Mouse (Mus musculus): ENCODE results near the gene Tbc1d14. TPM values are rescaled to one million over a fixed set of nuclear protein-coding genes. Genes with fewer than 3 reads are reported as not detected.
A peak's percentile ranks its signal among the peaks of the same experiment; 100 is the strongest.

The Tbc1d14 gene
- polyA plus RNA-seq, 1 experiment, result not detected

DNA sequence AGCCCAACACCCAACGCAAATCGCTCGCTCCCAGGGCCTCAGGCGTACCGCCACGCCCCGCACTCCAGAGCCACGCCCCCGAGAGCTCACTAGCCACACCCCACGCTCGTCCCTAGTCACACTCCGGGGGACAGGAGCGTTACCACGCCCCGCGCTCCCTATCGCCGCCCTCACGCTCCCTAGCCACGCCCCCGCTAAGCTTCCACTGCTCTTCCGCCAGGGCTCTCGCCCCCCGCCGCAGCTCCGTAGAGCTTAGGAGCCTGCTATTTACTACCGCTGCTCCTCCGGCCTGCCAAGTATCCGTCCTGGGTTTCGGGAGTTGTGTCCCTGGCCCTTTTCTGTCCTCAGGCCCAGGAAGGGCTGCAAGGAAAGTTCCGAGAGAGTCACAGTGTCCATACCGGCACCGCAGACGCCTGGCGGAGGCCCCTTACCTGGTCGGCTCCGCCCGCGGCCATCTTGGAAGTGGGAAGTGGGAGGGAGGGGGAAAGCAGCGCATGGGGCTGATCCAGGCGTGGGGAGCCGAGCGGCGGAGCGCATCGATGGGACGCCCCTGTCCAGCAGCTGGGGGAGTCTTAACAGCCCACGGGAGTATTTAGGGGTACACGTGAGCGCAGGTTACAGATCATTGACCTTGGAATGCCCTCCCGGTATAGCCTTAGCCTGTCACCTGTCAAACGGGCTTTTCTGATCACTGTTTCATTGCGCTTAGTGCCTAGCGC lies 11.0 kb downstream of the Tbc1d14 start:
- WGBS, result under 1% methylated on average over 54 of the region's 54 CpGs
- Histone ChIP-seq H3K27ac (ENCODE audit: insufficient read depth, low read depth, low read length) (peak overlapping the region; percentile 92), H3K4me3 (ENCODE audit: insufficient read depth, low read depth, low read length) (peak overlapping the region; percentile 92), H3K4me1 (ENCODE audit: control insufficient read depth, insufficient read depth, low read length) (peaks cover 14% of the 10 kb centered on the region)
- TF ChIP-seq CTCF (IDR thresholded peaks at IDR 0.05; ENCODE audit: insufficient read depth, low read depth, low read length) (no peak), POLR2A (IDR thresholded peaks at IDR 0.05; ENCODE audit: insufficient read depth, low read depth, low read length) (peak; percentile 59)

- TF ChIP-seq POLR2A (IDR thresholded peaks at IDR 0.05; ENCODE audit: insufficient read depth, low read depth, low read length) (no peak), CTCF (IDR thresholded peaks at IDR 0.05; ENCODE audit: insufficient read depth, low read depth, low read length) (no peak)
- peaks cover 14% of the 10 kb centered on the region for H3K4me1 ChIP-seq (ENCODE audit: control insufficient read depth, insufficient read depth, low read length)
- no peak overlapping the region; the same call in 1 of the 2 replicates for H3K27ac ChIP-seq (ENCODE audit: insufficient read depth, low read depth, low read length)
- WGBS, result 2% methylated on average over 40 of the region's 40 CpGs
- peak overlapping the region; percentile 92 for H3K4me3 ChIP-seq (ENCODE audit: insufficient read depth, low read depth, low read length)
Observed at GRCm38 (mm10) chr5:36581259-36581923, 11.7 kb downstream of the Tbc1d14 start.

DNA sequence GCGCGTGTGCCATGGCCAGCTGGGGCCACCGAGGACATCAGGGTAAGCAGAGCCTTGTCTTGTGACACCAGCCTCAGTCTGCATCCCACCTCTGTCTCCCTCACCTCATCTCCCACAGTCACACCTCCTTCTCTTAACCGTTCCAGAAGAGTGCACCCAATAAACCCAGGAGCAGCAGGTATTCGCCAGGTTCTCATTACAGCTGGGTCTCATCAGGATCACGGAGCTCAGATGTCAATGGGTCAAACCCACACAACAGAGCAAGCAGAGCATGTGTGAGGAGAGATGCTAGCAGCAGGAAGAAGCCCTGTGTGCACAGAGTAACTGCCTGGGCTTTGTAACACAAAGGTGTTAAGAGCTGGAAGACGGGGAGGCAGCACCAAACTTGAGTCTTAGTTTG lies 13.1 kb downstream of the Tbc1d14 start:
- 78% methylated on average over 7 of the region's 7 CpGs for WGBS
- peaks cover 19% of the 10 kb centered on the region for H3K4me1 ChIP-seq (ENCODE audit: control insufficient read depth, insufficient read depth, low read length)
- H3K27ac ChIP-seq (ENCODE audit: insufficient read depth, low read depth, low read length), result no peak overlapping the region
- TF ChIP-seq CTCF (IDR thresholded peaks at IDR 0.05; ENCODE audit: insufficient read depth, low read depth, low read length) (no peak), POLR2A (IDR thresholded peaks at IDR 0.05; ENCODE audit: insufficient read depth, low read depth, low read length) (no peak)
- no peak overlapping the region for H3K4me3 ChIP-seq (ENCODE audit: insufficient read depth, low read depth, low read length)

DNA sequence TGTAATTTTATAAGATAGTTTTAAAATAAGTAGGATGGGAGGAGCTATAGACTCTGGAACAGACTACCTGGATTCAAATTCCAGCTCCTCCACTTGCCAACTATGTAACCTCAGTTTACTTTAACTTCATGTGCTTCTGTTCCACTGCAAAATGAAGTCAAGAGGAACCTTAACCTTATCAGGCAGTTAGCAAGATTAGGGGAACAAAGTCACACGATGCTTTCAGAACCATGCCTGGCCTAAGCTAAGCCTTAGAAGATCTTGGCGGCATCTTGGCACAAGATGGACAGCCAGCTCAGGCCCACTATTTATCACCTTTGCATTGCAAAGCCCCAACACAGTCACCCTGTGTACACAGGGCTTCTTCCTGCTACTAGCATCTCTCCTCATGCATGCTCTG lies 14.1 kb downstream of the Tbc1d14 start:
- Histone ChIP-seq H3K4me3 (ENCODE audit: insufficient read depth, low read depth, low read length) (no peak overlapping the region), H3K27ac (ENCODE audit: insufficient read depth, low read depth, low read length) (no peak overlapping the region), H3K4me1 (ENCODE audit: control insufficient read depth, insufficient read depth, low read length) (peaks cover 25% of the 10 kb centered on the region)
- no peak for TF ChIP-seq POLR2A (IDR thresholded peaks at IDR 0.05; ENCODE audit: insufficient read depth, low read depth, low read length)
- 93% methylated on average over 2 of the region's 2 CpGs for WGBS

GRCm38 (mm10) chr5:36576457-36576856 lies 16.6 kb downstream of the Tbc1d14 start:
- Histone ChIP-seq H3K4me1 (ENCODE audit: control insufficient read depth, insufficient read depth, low read length) (peaks cover 29% of the 10 kb centered on the region), H3K27ac (ENCODE audit: insufficient read depth, low read depth, low read length) (no peak overlapping the region), H3K4me3 (ENCODE audit: insufficient read depth, low read depth, low read length) (no peak overlapping the region)
- 91% methylated on average over 3 of the region's 3 CpGs for WGBS
- TF ChIP-seq POLR2A (IDR thresholded peaks at IDR 0.05; ENCODE audit: insufficient read depth, low read depth, low read length), result no peak
- no peak for TF ChIP-seq CTCF (IDR thresholded peaks at IDR 0.05; ENCODE audit: insufficient read depth, low read depth, low read length)

GRCm38 (mm10) chr5:36575745-36576144 lies 17.3 kb downstream of the Tbc1d14 start:
- Histone ChIP-seq H3K4me1 (ENCODE audit: control insufficient read depth, insufficient read depth, low read length) (peaks cover 24% of the 10 kb centered on the region), H3K27ac (ENCODE audit: insufficient read depth, low read depth, low read length) (no peak overlapping the region), H3K4me3 (ENCODE audit: insufficient read depth, low read depth, low read length) (no peak overlapping the region)
- no peak for TF ChIP-seq POLR2A (IDR thresholded peaks at IDR 0.05; ENCODE audit: insufficient read depth, low read depth, low read length)
- 84% methylated on average over 1 of the region's 1 CpGs for WGBS

DNA sequence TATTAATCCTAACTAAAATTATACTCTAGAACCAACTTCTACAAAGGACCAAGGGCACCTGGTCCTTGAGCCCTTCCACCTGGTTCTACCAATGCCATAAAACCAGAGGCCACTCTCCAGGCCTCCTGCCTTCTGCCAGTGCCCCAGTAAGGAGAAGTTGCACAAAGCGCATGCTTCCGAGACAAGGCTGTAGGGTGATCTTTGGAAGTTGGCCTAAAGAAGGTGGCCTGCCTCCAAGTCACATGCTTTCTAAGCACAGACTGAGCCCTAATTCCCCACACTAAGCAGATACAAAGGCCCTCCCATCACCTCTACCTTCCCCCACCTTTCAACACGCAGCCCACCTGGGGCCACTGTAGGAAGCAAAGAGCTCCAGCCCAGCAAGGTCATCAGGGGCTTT lies 17.8 kb downstream of the Tbc1d14 start:
- TF ChIP-seq CTCF (IDR thresholded peaks at IDR 0.05; ENCODE audit: insufficient read depth, low read depth, low read length) (no peak), POLR2A (IDR thresholded peaks at IDR 0.05; ENCODE audit: insufficient read depth, low read depth, low read length) (no peak)
- Histone ChIP-seq H3K4me3 (ENCODE audit: insufficient read depth, low read depth, low read length) (no peak overlapping the region), H3K27ac (ENCODE audit: insufficient read depth, low read depth, low read length) (no peak overlapping the region), H3K4me1 (ENCODE audit: control insufficient read depth, insufficient read depth, low read length) (peaks cover 24% of the 10 kb centered on the region)
- WGBS, result 60% methylated on average over 3 of the region's 3 CpGs

GRCm38 (mm10) chr5:36574147-36574870 lies 18.8 kb downstream of the Tbc1d14 start:
- 45% methylated on average over 8 of the region's 8 CpGs for WGBS
- TF ChIP-seq POLR2A (IDR thresholded peaks at IDR 0.05; ENCODE audit: insufficient read depth, low read depth, low read length) (no peak), CTCF (IDR thresholded peaks at IDR 0.05; ENCODE audit: insufficient read depth, low read depth, low read length) (no peak)

GRCm38 (mm10) chr5:36573354-36573753 lies 19.7 kb downstream of the Tbc1d14 start:
- Histone ChIP-seq H3K4me1 (ENCODE audit: control insufficient read depth, insufficient read depth, low read length) (peaks cover 18% of the 10 kb centered on the region), H3K27ac (ENCODE audit: insufficient read depth, low read depth, low read length) (0 out of 2 replicates have a peak overlapping the region, but pooled peaks have one; percentile 48), H3K4me3 (ENCODE audit: insufficient read depth, low read depth, low read length) (no peak overlapping the region)
- TF ChIP-seq POLR2A (IDR thresholded peaks at IDR 0.05; ENCODE audit: insufficient read depth, low read depth, low read length) (no peak), CTCF (IDR thresholded peaks at IDR 0.05; ENCODE audit: insufficient read depth, low read depth, low read length) (no peak)
- WGBS, result 29% methylated on average over 3 of the region's 3 CpGs

More at GRCm38 (mm10) chr5:36574147-36574870, 18.8 kb downstream of the Tbc1d14 start:
- H3K27ac ChIP-seq (ENCODE audit: insufficient read depth, low read depth, low read length), result 0 out of 2 replicates have a peak overlapping the region, but pooled peaks have one; percentile 2
- peaks cover 18% of the 10 kb centered on the region for H3K4me1 ChIP-seq (ENCODE audit: control insufficient read depth, insufficient read depth, low read length)
- H3K4me3 ChIP-seq (ENCODE audit: insufficient read depth, low read depth, low read length), result no peak overlapping the region

Measured in olfactory bulb, adult 2 months (tissue).